Mouse (Mus musculus): Measurements from ENCODE around the gene Car4. TPM values are rescaled to one million over a fixed set of nuclear protein-coding genes. Genes with fewer than 3 reads are reported as not detected.

Car4 gene
- 187 and 208 TPM in 2 replicates for polyA plus RNA-seq (2012; rRNA removed)

- Histone ChIP-seq H3K27me3 (ENCODE audit: control insufficient read depth, insufficient read depth, low read length) (no peaks in the 10 kb centered on the region), H3K4me1 (ENCODE audit: control insufficient read depth, insufficient read depth, low read length) (peaks cover 21% of the 10 kb centered on the region), H3K4me3 (replicated peaks; ENCODE audit: insufficient read depth, low read depth, low read length) (peak within 1 kb of the TSS; percentile 85), H3K27ac (ENCODE audit: insufficient read depth, low read length) (peak within 1 kb of the TSS; percentile 100)
- TF ChIP-seq POLR2A (IDR thresholded peaks at IDR 0.05; ENCODE audit: borderline replicate concordance, insufficient read depth, low read length) (peak; percentile 96), CTCF (IDR thresholded peaks at IDR 0.05; ENCODE audit: borderline replicate concordance, insufficient read depth, low read depth, low read length) (no peak; the same call in 1 of the 2 replicates)
- 1% methylated on average over 49 of the region's 49 CpGs for WGBS
- DNase-seq = peak; percentile 87
These were observed at the start of gene Car4 for GRCm38 (mm10) chr11:84957591-84958270. Car4 (plus strand) TSS chr11:84957786.

GRCm38 (mm10) chr11:84908480-84908879, 49.1 kb upstream of the Car4 start:
- WGBS = 90% methylated on average over 6 of the region's 6 CpGs
- no peak for DNase-seq
- Histone ChIP-seq H3K27ac (ENCODE audit: insufficient read depth, low read length) (no peak overlapping the region), H3K27me3 (ENCODE audit: control insufficient read depth, insufficient read depth, low read length) (no peaks in the 10 kb centered on the region), H3K4me1 (ENCODE audit: control insufficient read depth, insufficient read depth, low read length) (no peaks in the 10 kb centered on the region), H3K4me3 (replicated peaks; ENCODE audit: insufficient read depth, low read depth, low read length) (no peak overlapping the region)
- TF ChIP-seq POLR2A (IDR thresholded peaks at IDR 0.05; ENCODE audit: borderline replicate concordance, insufficient read depth, low read length) (no peak), CTCF (IDR thresholded peaks at IDR 0.05; ENCODE audit: borderline replicate concordance, insufficient read depth, low read depth, low read length) (no peak)

- H3K4me1 ChIP-seq (ENCODE audit: control insufficient read depth, insufficient read depth, low read length) = no peaks in the 10 kb centered on the region
- DNase-seq = no peak
- no peaks in the 10 kb centered on the region for H3K27me3 ChIP-seq (ENCODE audit: control insufficient read depth, insufficient read depth, low read length)
- H3K4me3 ChIP-seq (replicated peaks; ENCODE audit: insufficient read depth, low read depth, low read length) = no peak overlapping the region
- TF ChIP-seq POLR2A (IDR thresholded peaks at IDR 0.05; ENCODE audit: borderline replicate concordance, insufficient read depth, low read length) (no peak), CTCF (IDR thresholded peaks at IDR 0.05; ENCODE audit: borderline replicate concordance, insufficient read depth, low read depth, low read length) (no peak)
- H3K27ac ChIP-seq (ENCODE audit: insufficient read depth, low read length) = no peak overlapping the region
- WGBS = 7% methylated on average over 4 of the region's 4 CpGs
These were observed 47.2 kb upstream of the Car4 start for GRCm38 (mm10) chr11:84910411-84910810.

GRCm38 (mm10) chr11:84914673-84915072, 42.9 kb upstream of the Car4 start:
- Histone ChIP-seq H3K27me3 (ENCODE audit: control insufficient read depth, insufficient read depth, low read length) (no peaks in the 10 kb centered on the region), H3K27ac (ENCODE audit: insufficient read depth, low read length) (no peak overlapping the region), H3K4me3 (replicated peaks; ENCODE audit: insufficient read depth, low read depth, low read length) (no peak overlapping the region), H3K4me1 (ENCODE audit: control insufficient read depth, insufficient read depth, low read length) (no peaks in the 10 kb centered on the region; the same call in 1 of the 2 replicates)
- no peak for TF ChIP-seq CTCF (IDR thresholded peaks at IDR 0.05; ENCODE audit: borderline replicate concordance, insufficient read depth, low read depth, low read length)
- no peak for TF ChIP-seq POLR2A (IDR thresholded peaks at IDR 0.05; ENCODE audit: borderline replicate concordance, insufficient read depth, low read length)
- WGBS = 82% methylated on average over 5 of the region's 5 CpGs
- no peak for DNase-seq

GRCm38 (mm10) chr11:84916053-84916702, 41.4 kb upstream of the Car4 start, which contains the start of gene Znhit3:
Znhit3 (minus strand) TSS chr11:84916366.
- TF ChIP-seq CTCF (IDR thresholded peaks at IDR 0.05; ENCODE audit: borderline replicate concordance, insufficient read depth, low read depth, low read length) (no peak), POLR2A (IDR thresholded peaks at IDR 0.05; ENCODE audit: borderline replicate concordance, insufficient read depth, low read length) (peak; percentile 61; the same call in 1 of the 2 replicates)
- H3K27ac ChIP-seq (ENCODE audit: insufficient read depth, low read length) = peak within 1 kb of the TSS; percentile 1; the same call in 1 of the 2 replicates
- peak within 1 kb of the TSS; percentile 65 for H3K4me3 ChIP-seq (replicated peaks; ENCODE audit: insufficient read depth, low read depth, low read length)
- WGBS = 2% methylated on average over 34 of the region's 34 CpGs
- no peaks in the 10 kb centered on the region for H3K27me3 ChIP-seq (ENCODE audit: control insufficient read depth, insufficient read depth, low read length)
- peak; percentile 85 to 90 for DNase-seq
- H3K4me1 ChIP-seq (ENCODE audit: control insufficient read depth, insufficient read depth, low read length) = no peaks in the 10 kb centered on the region; the same call in 1 of the 2 replicates

GRCm38 (mm10) chr11:84916703-84917300, 40.8 kb upstream of the Car4 start:
- peak in 1 of 2 experiments; percentile 16 for DNase-seq
- Histone ChIP-seq H3K27me3 (ENCODE audit: control insufficient read depth, insufficient read depth, low read length) (no peaks in the 10 kb centered on the region), H3K4me1 (ENCODE audit: control insufficient read depth, insufficient read depth, low read length) (no peaks in the 10 kb centered on the region; the same call in 1 of the 2 replicates), H3K27ac (ENCODE audit: insufficient read depth, low read length) (no peak overlapping the region; the same call in 1 of the 2 replicates), H3K4me3 (replicated peaks; ENCODE audit: insufficient read depth, low read depth, low read length) (peak overlapping the region; percentile 65)
- 44% methylated on average over 7 of the region's 7 CpGs for WGBS
- TF ChIP-seq POLR2A (IDR thresholded peaks at IDR 0.05; ENCODE audit: borderline replicate concordance, insufficient read depth, low read length) = no peak
- TF ChIP-seq CTCF (IDR thresholded peaks at IDR 0.05; ENCODE audit: borderline replicate concordance, insufficient read depth, low read depth, low read length) = no peak

- no peaks in the 10 kb centered on the region for H3K27me3 ChIP-seq (ENCODE audit: control insufficient read depth, insufficient read depth, low read length)
- no peak overlapping the region for H3K27ac ChIP-seq (ENCODE audit: insufficient read depth, low read length)
- DNase-seq = peak; percentile 87 to 95
- TF ChIP-seq POLR2A (IDR thresholded peaks at IDR 0.05; ENCODE audit: borderline replicate concordance, insufficient read depth, low read length) (no peak), CTCF (IDR thresholded peaks at IDR 0.05; ENCODE audit: borderline replicate concordance, insufficient read depth, low read depth, low read length) (peak; percentile 93)
- WGBS = 2% methylated on average over 16 of the region's 16 CpGs
- H3K4me3 ChIP-seq (replicated peaks; ENCODE audit: insufficient read depth, low read depth, low read length) = no peak overlapping the region
- no peaks in the 10 kb centered on the region; the same call in 1 of the 2 replicates for H3K4me1 ChIP-seq (ENCODE audit: control insufficient read depth, insufficient read depth, low read length)
These were observed 39.2 kb upstream of the Car4 start for GRCm38 (mm10) chr11:84918425-84918824.
